Mouse (Mus musculus) E14TG2a.4 (cell line): ENCODE results near the gene Gipc1.

Experiments
- CTCF ChIP-seq: conservative IDR thresholded peaks from 2 replicates; pipeline ENCODE4 v1.5.1; 2014; ENCODE audit warnings: low read length
- NANOG ChIP-seq: IDR thresholded peaks from 2 replicates; pipeline ENCODE4 v1.6.1; 2014; ENCODE audit warnings: borderline replicate concordance, low read length, mixed read lengths

DNA sequence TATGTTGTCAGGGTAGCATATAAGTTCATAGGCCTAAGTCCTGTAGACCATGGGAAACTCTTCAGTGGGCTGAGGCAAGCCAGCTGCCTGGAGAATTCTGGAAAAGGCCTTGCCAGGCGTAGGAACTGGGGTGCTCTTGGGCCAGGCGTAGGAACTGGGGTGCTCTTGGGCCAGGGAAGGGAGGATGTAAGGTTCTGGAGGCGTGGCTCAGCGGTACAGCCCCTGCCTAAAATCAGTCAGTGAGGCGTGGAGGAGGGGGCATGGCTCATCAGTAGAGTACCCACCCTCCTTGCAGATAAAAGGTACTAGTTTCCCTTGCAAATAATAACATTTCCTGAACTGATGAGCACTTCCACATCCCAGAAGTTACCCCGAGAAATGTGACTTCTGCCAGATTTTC lies 2.2 kb downstream of the Gipc1 start:
- TF ChIP-seq CTCF (no peak), NANOG (no peak)
